Mouse (Mus musculus): ENCODE data around the gene Pkdrej. TPM values are rescaled to one million over a fixed set of nuclear protein-coding genes. Genes with fewer than 3 reads are reported as not detected.

Pkdrej gene
- polyA plus RNA-seq, 1 experiment from 2014 or later: 0.10 TPM

GRCm38 (mm10) chr15:85798676-85799075 lies 22.9 kb downstream of the Pkdrej start:
- no peaks in the 10 kb centered on the region for H3K4me1 ChIP-seq (replicated peaks; ENCODE audit: control insufficient read depth, insufficient read depth, low read length)
- no peaks in the 10 kb centered on the region for H3K27me3 ChIP-seq (ENCODE audit: control insufficient read depth, insufficient read depth, low read depth, low read length)
- H3K4me3 ChIP-seq (ENCODE audit: low read length): no peak overlapping the region
- no peak for ATAC-seq (ENCODE audit: low read depth)
- H3K9me3 ChIP-seq (ENCODE audit: control insufficient read depth, low read length): no peaks in the 10 kb centered on the region
- H3K9ac ChIP-seq (ENCODE audit: low read length): no peak overlapping the region
- no peak overlapping the region for H3K4me2 ChIP-seq (ENCODE audit: low read depth, low read length)
- no peak overlapping the region for H3K27ac ChIP-seq (ENCODE audit: low read length)
- 87% methylated on average over 8 of the region's 8 CpGs for whole genome bisulfite sequencing
- H3K36me3 ChIP-seq (ENCODE audit: control insufficient read depth, insufficient read depth, low read length): no peaks in the 10 kb centered on the region

- no peak for ATAC-seq (ENCODE audit: low read depth)
- Histone ChIP-seq H3K9me3 (ENCODE audit: control insufficient read depth, low read length) (no peaks in the 10 kb centered on the region), H3K36me3 (ENCODE audit: control insufficient read depth, insufficient read depth, low read length) (no peaks in the 10 kb centered on the region), H3K4me2 (ENCODE audit: low read depth, low read length) (no peak overlapping the region), H3K27ac (ENCODE audit: low read length) (no peak overlapping the region), H3K9ac (ENCODE audit: low read length) (no peak overlapping the region), H3K4me3 (ENCODE audit: low read length) (no peak overlapping the region), H3K4me1 (replicated peaks; ENCODE audit: control insufficient read depth, insufficient read depth, low read length) (no peaks in the 10 kb centered on the region), H3K27me3 (ENCODE audit: control insufficient read depth, insufficient read depth, low read depth, low read length) (no peaks in the 10 kb centered on the region)
- WGBS: 71% methylated on average over 6 of the region's 6 CpGs
Observed at GRCm38 (mm10) chr15:85795516-85795915, 26.0 kb downstream of the Pkdrej start.

- Histone ChIP-seq H3K36me3 (ENCODE audit: control insufficient read depth, insufficient read depth, low read length) (no peaks in the 10 kb centered on the region), H3K4me1 (replicated peaks; ENCODE audit: control insufficient read depth, insufficient read depth, low read length) (no peaks in the 10 kb centered on the region), H3K27ac (ENCODE audit: low read length) (no peak overlapping the region), H3K27me3 (ENCODE audit: control insufficient read depth, insufficient read depth, low read depth, low read length) (no peaks in the 10 kb centered on the region), H3K9me3 (ENCODE audit: control insufficient read depth, low read length) (no peaks in the 10 kb centered on the region), H3K9ac (ENCODE audit: low read length) (no peak overlapping the region), H3K4me2 (ENCODE audit: low read depth, low read length) (no peak overlapping the region), H3K4me3 (ENCODE audit: low read length) (no peak overlapping the region)
- 50% methylated on average over 1 of the region's 1 CpGs for WGBS
- ATAC-seq (ENCODE audit: low read depth): no peak
Observed at GRCm38 (mm10) chr15:85792819-85793218, 28.7 kb downstream of the Pkdrej start.

GRCm38 (mm10) chr15:85791449-85791848 lies 30.1 kb downstream of the Pkdrej start:
- WGBS: 55% methylated on average over 4 of the region's 4 CpGs
- Histone ChIP-seq H3K36me3 (ENCODE audit: control insufficient read depth, insufficient read depth, low read length) (no peaks in the 10 kb centered on the region), H3K4me3 (ENCODE audit: low read length) (no peak overlapping the region), H3K4me2 (ENCODE audit: low read depth, low read length) (no peak overlapping the region), H3K27ac (ENCODE audit: low read length) (no peak overlapping the region; the same call in 1 of the 2 replicates), H3K9me3 (ENCODE audit: control insufficient read depth, low read length) (no peaks in the 10 kb centered on the region), H3K27me3 (ENCODE audit: control insufficient read depth, insufficient read depth, low read depth, low read length) (no peaks in the 10 kb centered on the region), H3K4me1 (replicated peaks; ENCODE audit: control insufficient read depth, insufficient read depth, low read length) (no peaks in the 10 kb centered on the region), H3K9ac (ENCODE audit: low read length) (no peak overlapping the region)
- peak; percentile 81; the same call in 1 of the 2 replicates for ATAC-seq (ENCODE audit: low read depth)

GRCm38 (mm10) chr15:85788633-85789032 lies 32.9 kb downstream of the Pkdrej start:
- no peak overlapping the region for H3K27ac ChIP-seq (ENCODE audit: low read length)
- H3K36me3 ChIP-seq (ENCODE audit: control insufficient read depth, insufficient read depth, low read length): no peaks in the 10 kb centered on the region
- no peak overlapping the region for H3K9ac ChIP-seq (ENCODE audit: low read length)
- H3K4me2 ChIP-seq (ENCODE audit: low read depth, low read length): no peak overlapping the region
- H3K27me3 ChIP-seq (ENCODE audit: control insufficient read depth, insufficient read depth, low read depth, low read length): no peaks in the 10 kb centered on the region
- 64% methylated on average over 16 of the region's 16 CpGs for WGBS
- no peak overlapping the region for H3K4me3 ChIP-seq (ENCODE audit: low read length)
- H3K9me3 ChIP-seq (ENCODE audit: control insufficient read depth, low read length): no peaks in the 10 kb centered on the region
- H3K4me1 ChIP-seq (replicated peaks; ENCODE audit: control insufficient read depth, insufficient read depth, low read length): no peaks in the 10 kb centered on the region
- no peak for ATAC-seq (ENCODE audit: low read depth)

GRCm38 (mm10) chr15:85788051-85788450 lies 33.5 kb downstream of the Pkdrej start:
- Histone ChIP-seq H3K4me2 (ENCODE audit: low read depth, low read length) (no peak overlapping the region), H3K9ac (ENCODE audit: low read length) (no peak overlapping the region), H3K36me3 (ENCODE audit: control insufficient read depth, insufficient read depth, low read length) (no peaks in the 10 kb centered on the region), H3K9me3 (ENCODE audit: control insufficient read depth, low read length) (no peaks in the 10 kb centered on the region), H3K27me3 (ENCODE audit: control insufficient read depth, insufficient read depth, low read depth, low read length) (no peaks in the 10 kb centered on the region), H3K27ac (ENCODE audit: low read length) (no peak overlapping the region), H3K4me3 (ENCODE audit: low read length) (no peak overlapping the region), H3K4me1 (replicated peaks; ENCODE audit: control insufficient read depth, insufficient read depth, low read length) (no peaks in the 10 kb centered on the region)
- ATAC-seq (ENCODE audit: low read depth): no peak
- 76% methylated on average over 4 of the region's 4 CpGs for WGBS

GRCm38 (mm10) chr15:85787482-85787881 lies 34.1 kb downstream of the Pkdrej start:
- no peaks in the 10 kb centered on the region for H3K4me1 ChIP-seq (replicated peaks; ENCODE audit: control insufficient read depth, insufficient read depth, low read length)
- H3K27me3 ChIP-seq (ENCODE audit: control insufficient read depth, insufficient read depth, low read depth, low read length): no peaks in the 10 kb centered on the region
- no peaks in the 10 kb centered on the region for H3K36me3 ChIP-seq (ENCODE audit: control insufficient read depth, insufficient read depth, low read length)
- H3K9ac ChIP-seq (ENCODE audit: low read length): no peak overlapping the region
- WGBS: 87% methylated on average over 6 of the region's 6 CpGs
- H3K4me3 ChIP-seq (ENCODE audit: low read length): no peak overlapping the region
- no peak for ATAC-seq (ENCODE audit: low read depth)
- no peak overlapping the region for H3K4me2 ChIP-seq (ENCODE audit: low read depth, low read length)
- H3K9me3 ChIP-seq (ENCODE audit: control insufficient read depth, low read length): no peaks in the 10 kb centered on the region
- no peak overlapping the region for H3K27ac ChIP-seq (ENCODE audit: low read length)

GRCm38 (mm10) chr15:85786711-85787110 lies 34.8 kb downstream of the Pkdrej start:
- no peak for ATAC-seq (ENCODE audit: low read depth)
- Histone ChIP-seq H3K36me3 (ENCODE audit: control insufficient read depth, insufficient read depth, low read length) (no peaks in the 10 kb centered on the region), H3K9ac (ENCODE audit: low read length) (no peak overlapping the region)

GRCm38 (mm10) chr15:85784341-85784740 lies 37.2 kb downstream of the Pkdrej start:
- Histone ChIP-seq H3K4me1 (replicated peaks; ENCODE audit: control insufficient read depth, insufficient read depth, low read length) (no peaks in the 10 kb centered on the region), H3K27ac (ENCODE audit: low read length) (no peak overlapping the region), H3K36me3 (ENCODE audit: control insufficient read depth, insufficient read depth, low read length) (no peaks in the 10 kb centered on the region), H3K9ac (ENCODE audit: low read length) (no peak overlapping the region), H3K27me3 (ENCODE audit: control insufficient read depth, insufficient read depth, low read depth, low read length) (no peaks in the 10 kb centered on the region), H3K9me3 (ENCODE audit: control insufficient read depth, low read length) (no peaks in the 10 kb centered on the region), H3K4me2 (ENCODE audit: low read depth, low read length) (no peak overlapping the region), H3K4me3 (ENCODE audit: low read length) (no peak overlapping the region)
- WGBS: 75% methylated on average over 3 of the region's 3 CpGs
- ATAC-seq (ENCODE audit: low read depth): no peak

More at GRCm38 (mm10) chr15:85786711-85787110, 34.8 kb downstream of the Pkdrej start:
- Histone ChIP-seq H3K4me2 (ENCODE audit: low read depth, low read length) (no peak overlapping the region), H3K27me3 (ENCODE audit: control insufficient read depth, insufficient read depth, low read depth, low read length) (no peaks in the 10 kb centered on the region), H3K9me3 (ENCODE audit: control insufficient read depth, low read length) (no peaks in the 10 kb centered on the region), H3K27ac (ENCODE audit: low read length) (no peak overlapping the region), H3K4me3 (ENCODE audit: low read length) (no peak overlapping the region), H3K4me1 (replicated peaks; ENCODE audit: control insufficient read depth, insufficient read depth, low read length) (no peaks in the 10 kb centered on the region)
- 52% methylated on average over 5 of the region's 5 CpGs for WGBS

- Histone ChIP-seq H3K4me1 (replicated peaks; ENCODE audit: control insufficient read depth, insufficient read depth, low read length) (no peaks in the 10 kb centered on the region), H3K27me3 (ENCODE audit: control insufficient read depth, insufficient read depth, low read depth, low read length) (no peaks in the 10 kb centered on the region), H3K4me3 (ENCODE audit: low read length) (no peak overlapping the region), H3K27ac (ENCODE audit: low read length) (no peak overlapping the region), H3K36me3 (ENCODE audit: control insufficient read depth, insufficient read depth, low read length) (no peaks in the 10 kb centered on the region), H3K9me3 (ENCODE audit: control insufficient read depth, low read length) (no peaks in the 10 kb centered on the region), H3K9ac (ENCODE audit: low read length) (no peak overlapping the region), H3K4me2 (ENCODE audit: low read depth, low read length) (no peak overlapping the region)
- ATAC-seq (ENCODE audit: low read depth): no peak
- 77% methylated on average over 4 of the region's 4 CpGs for WGBS
Observed at GRCm38 (mm10) chr15:85783146-85783545, 38.4 kb downstream of the Pkdrej start.
